Mouse (Mus musculus) heart, postnatal 36 days (tissue): Measurements from ENCODE around the gene Rpl34. TPM values are rescaled to one million over a fixed set of nuclear protein-coding genes. Genes with fewer than 3 reads are reported as not detected.
A peak's percentile ranks its signal among the peaks of the same experiment; 100 is the strongest.

Source experiments
- DNase-seq, 2 experiments: peaks; one replicate each; pipeline ENCODE4 v3.0.0; 2021 to 2022
- intact Hi-C: fragments of 180-260 bp; cut with DNase I; formaldehyde crosslinking; loops from one replicate; pipeline ENCODE4 v1.15.1; 2025
- total RNA-seq, 2 experiments: library from RNA; stranded (reverse); gene quantifications; 2 replicates each; pipeline ENCODE4 v1.2.3; 2021

The Rpl34 gene
- total RNA-seq, 2 experiments from 2014 or later, result 375 to 403 TPM

GRCm38 (mm10) chr3:130714775-130715568 lies 15.2 kb downstream of the Rpl34 start:
- DNase-seq, result peak; percentile 74 to 80
- intact Hi-C loops, result loop anchor here (2.0 to 5.0 kb wide), 2 partner anchors 524 to 988 kb away; no protein-coding TSS in a partner anchor

GRCm38 (mm10) chr3:130712891-130713290 lies 17.3 kb downstream of the Rpl34 start:
- DNase-seq, result no peak
- intact Hi-C loops, result loop anchor here (5.0 kb wide), 1 partner anchor 986 kb away; no protein-coding TSS in a partner anchor

GRCm38 (mm10) chr3:130710103-130710502 lies 20.1 kb downstream of the Rpl34 start:
- DNase-seq, result no peak
- intact Hi-C loops, result loop anchor here (5.0 kb wide), 1 partner anchor 983 kb away; no protein-coding TSS in a partner anchor

GRCm38 (mm10) chr3:130708967-130709924 lies 21.0 kb downstream of the Rpl34 start, which contains the start of gene Ostc:
Gene Ostc (minus strand): TSS chr3:130709444.
- peak; percentile 92 to 93 for DNase-seq
- intact Hi-C loops, result loop anchor here (5.0 to 10.0 kb wide), 3 partner anchors 804 to 877 kb away; partner anchors contain the start of genes Casp6, Gar1 and Pla2g12a

- DNase-seq, result no peak
- intact Hi-C loops, result loop anchor here (5.0 to 10.0 kb wide), 3 partner anchors 804 to 876 kb away; partner anchors contain the start of genes Casp6, Gar1 and Pla2g12a
Observed at GRCm38 (mm10) chr3:130708529-130708928, 21.7 kb downstream of the Rpl34 start.

- intact Hi-C loops, result loop anchor here (10.0 kb wide), 2 partner anchors 797 to 827 kb away; partner anchors contain the start of genes Casp6 and Pla2g12a
- no peak for DNase-seq
Observed at GRCm38 (mm10) chr3:130702289-130702688, 27.9 kb downstream of the Rpl34 start.

- no peak for DNase-seq
- intact Hi-C loops, result no loop called here
Observed at GRCm38 (mm10) chr3:130697622-130698021, 32.6 kb downstream of the Rpl34 start.

- intact Hi-C loops, result loop anchor here (5.0 kb wide), 1 partner anchor 507 kb away; no protein-coding TSS in a partner anchor
- no peak for DNase-seq
Observed at GRCm38 (mm10) chr3:130694705-130695104, 35.5 kb downstream of the Rpl34 start.

GRCm38 (mm10) chr3:130694041-130694593 lies 36.1 kb downstream of the Rpl34 start:
- DNase-seq, result no peak
- intact Hi-C loops, result loop anchor here (5.0 kb wide), 1 partner anchor 507 kb away; no protein-coding TSS in a partner anchor

- DNase-seq, result no peak
- intact Hi-C loops, result loop anchor here (2.0 to 5.0 kb wide), 3 partner anchors 83 to 597 kb away; no protein-coding TSS in a partner anchor
Observed at GRCm38 (mm10) chr3:130691596-130692170, 38.5 kb downstream of the Rpl34 start.

- DNase-seq, result peak; percentile 63 to 64
- intact Hi-C loops, result loop anchor here (2.0 to 5.0 kb wide), 3 partner anchors 82 to 596 kb away; no protein-coding TSS in a partner anchor
Observed at GRCm38 (mm10) chr3:130690834-130691595, 39.2 kb downstream of the Rpl34 start.

GRCm38 (mm10) chr3:130689630-130690029 lies 40.6 kb downstream of the Rpl34 start:
- DNase-seq, result peak; percentile 68 to 76

GRCm38 (mm10) chr3:130687051-130687450 lies 43.1 kb downstream of the Rpl34 start:
- intact Hi-C loops, result no loop called here
- DNase-seq, result no peak

More at GRCm38 (mm10) chr3:130689630-130690029, 40.6 kb downstream of the Rpl34 start:
- intact Hi-C loops, result loop anchor here (2.0 to 5.0 kb wide), 3 partner anchors 81 to 595 kb away; no protein-coding TSS in a partner anchor

- no peak for DNase-seq
- intact Hi-C loops, result no loop called here
Observed at GRCm38 (mm10) chr3:130685014-130685366, 45.2 kb downstream of the Rpl34 start.

- no peak for DNase-seq
- intact Hi-C loops, result no loop called here
Observed at GRCm38 (mm10) chr3:130684276-130685013, 45.8 kb downstream of the Rpl34 start.

- no peak for DNase-seq
- intact Hi-C loops, result no loop called here
Observed at GRCm38 (mm10) chr3:130683836-130684235, 46.4 kb downstream of the Rpl34 start.

GRCm38 (mm10) chr3:130682183-130682582 lies 48.0 kb downstream of the Rpl34 start:
- no peak for DNase-seq
- intact Hi-C loops, result no loop called here

GRCm38 (mm10) chr3:130681226-130681625 lies 49.0 kb downstream of the Rpl34 start:
- intact Hi-C loops, result no loop called here
- DNase-seq, result no peak
